Mouse (Mus musculus) cerebellum, adult 2 months (tissue): ENCODE measurements around the gene Grm1.

ENCODE experiments used
- CTCF ChIP-seq: fragments of 200-500 bp; IDR thresholded peaks from 2 replicates; pipeline ENCODE4 v1.5.1; 2011; ENCODE audit warnings: low read depth, mild to moderate bottlenecking, control low read depth, low read length, moderate library complexity, borderline replicate concordance; ENCODE audit not compliant: insufficient read depth
- POLR2A ChIP-seq: fragments of 200-500 bp; IDR thresholded peaks from 2 replicates; pipeline ENCODE4 v1.6.1; 2011; ENCODE audit warnings: low read length, control low read depth, borderline replicate concordance; ENCODE audit not compliant: insufficient read depth

DNA sequence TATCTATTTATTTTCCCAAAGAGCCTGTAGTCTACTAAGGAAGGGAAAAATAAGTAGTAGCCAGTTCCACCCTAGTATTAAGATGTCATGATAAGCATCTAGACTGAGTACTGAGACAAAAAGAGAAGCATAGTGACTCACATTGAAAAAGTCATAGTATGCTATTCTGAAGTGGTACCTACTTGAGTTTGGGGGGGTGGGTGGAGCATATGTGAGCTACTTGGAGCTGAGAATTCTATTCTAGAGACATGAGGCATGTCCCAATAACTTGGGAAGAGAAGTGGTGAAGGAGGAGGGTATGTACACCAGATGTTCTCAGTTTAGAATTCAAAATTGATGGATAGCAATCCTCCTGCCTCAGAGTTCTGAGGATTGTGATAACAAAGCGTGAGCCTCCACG lies 39.6 kb upstream of the Grm1 start:
- TF ChIP-seq POLR2A (no peak), CTCF (no peak)
